Mouse (Mus musculus): ENCODE data around the gene Rgl1. TPM values are rescaled to one million over a fixed set of nuclear protein-coding genes. Genes with fewer than 3 reads are reported as not detected.

The Rgl1 gene
- polyA plus RNA-seq, 1 experiment = 3.3 TPM

DNA sequence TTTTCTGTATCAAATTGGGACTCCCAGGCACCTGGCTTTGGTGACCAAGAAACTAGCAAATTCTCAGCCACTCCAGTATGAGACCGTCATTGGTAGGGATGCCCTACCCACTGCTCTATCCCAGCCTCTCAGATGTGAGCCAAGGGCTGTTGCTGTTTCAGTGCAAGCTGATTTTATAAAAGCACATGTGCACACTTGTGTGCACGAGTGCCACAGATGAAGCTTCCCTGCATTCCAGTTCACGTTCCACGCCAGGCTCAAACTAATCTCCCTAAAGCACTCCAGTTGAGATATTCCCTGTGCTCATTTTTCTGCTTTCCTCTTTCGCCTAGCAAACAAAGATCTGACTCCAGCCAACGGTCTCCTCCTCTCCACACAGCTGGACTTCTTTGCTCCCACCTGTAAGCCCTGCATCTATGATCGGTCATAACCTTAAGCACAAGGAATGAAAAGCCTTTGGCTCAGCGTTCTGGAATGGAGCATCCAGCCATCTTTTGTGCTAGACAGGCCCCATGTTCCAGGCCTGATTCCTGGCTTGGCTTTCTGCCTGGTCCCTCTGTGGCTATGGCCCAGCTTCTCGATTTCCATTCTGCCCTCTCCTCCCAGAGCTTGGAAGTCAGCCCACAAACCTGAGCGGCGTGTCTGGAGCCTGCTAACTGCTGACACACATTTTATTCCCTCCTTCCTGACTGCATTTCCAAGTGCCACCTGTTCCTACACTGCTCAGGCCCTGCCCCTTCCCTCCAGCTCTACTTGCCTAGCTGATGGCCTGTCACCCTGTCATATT lies 125.8 kb downstream of the Rgl1 start:
- Histone ChIP-seq H3K4me1 (ENCODE audit: control insufficient read depth, insufficient read depth, insufficient read length, low read length) (no peaks in the 10 kb centered on the region), H3K27ac (ENCODE audit: insufficient read depth, low read depth, low read length) (no peak overlapping the region), H3K27me3 (ENCODE audit: control insufficient read depth, insufficient read depth, low read length) (no peaks in the 10 kb centered on the region), H3K4me3 (ENCODE audit: low read depth, low read length) (no peak overlapping the region), H3K36me3 (ENCODE audit: control insufficient read depth, insufficient read depth, low read length) (no peaks in the 10 kb centered on the region)
- no peak for TF ChIP-seq CTCF (IDR thresholded peaks at IDR 0.05; ENCODE audit: extremely low read depth, insufficient read length, insufficient replicate concordance, low read depth, low read length)
- TF ChIP-seq POLR2A (IDR thresholded peaks at IDR 0.05; ENCODE audit: low read depth, low read length) = no peak
- WGBS = 56% methylated on average over 11 of the region's 11 CpGs

DNA sequence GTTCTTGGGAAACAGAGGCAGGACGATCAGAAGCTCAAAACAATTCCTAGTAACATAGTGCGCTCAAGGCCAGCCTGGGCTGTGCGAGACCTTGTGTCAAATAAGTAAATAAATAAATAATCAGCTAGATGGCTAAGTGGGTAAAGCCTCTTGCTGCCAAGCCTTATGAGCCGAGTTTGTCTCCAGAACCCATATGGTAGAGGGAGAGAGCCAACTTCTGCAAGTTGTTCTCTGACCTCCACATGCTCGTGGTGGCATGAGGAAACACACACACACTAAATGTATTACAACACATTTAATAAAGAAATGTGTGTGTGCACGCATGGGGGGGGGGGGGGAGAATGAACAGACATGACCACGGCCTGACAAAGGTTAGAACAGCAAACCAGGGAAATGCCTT lies 126.8 kb downstream of the Rgl1 start:
- Histone ChIP-seq H3K27me3 (ENCODE audit: control insufficient read depth, insufficient read depth, low read length) (no peaks in the 10 kb centered on the region), H3K27ac (ENCODE audit: insufficient read depth, low read depth, low read length) (no peak overlapping the region), H3K4me1 (ENCODE audit: control insufficient read depth, insufficient read depth, insufficient read length, low read length) (no peaks in the 10 kb centered on the region), H3K36me3 (ENCODE audit: control insufficient read depth, insufficient read depth, low read length) (no peaks in the 10 kb centered on the region), H3K4me3 (ENCODE audit: low read depth, low read length) (no peak overlapping the region)
- 80% methylated on average over 7 of the region's 7 CpGs for WGBS
- TF ChIP-seq CTCF (IDR thresholded peaks at IDR 0.05; ENCODE audit: extremely low read depth, insufficient read length, insufficient replicate concordance, low read depth, low read length) (no peak), POLR2A (IDR thresholded peaks at IDR 0.05; ENCODE audit: low read depth, low read length) (no peak)

GRCm38 (mm10) chr1:152634638-152635037 lies 131.5 kb downstream of the Rgl1 start:
- Histone ChIP-seq H3K27ac (ENCODE audit: insufficient read depth, low read depth, low read length) (no peak overlapping the region; the same call in 1 of the 2 replicates), H3K27me3 (ENCODE audit: control insufficient read depth, insufficient read depth, low read length) (no peaks in the 10 kb centered on the region), H3K36me3 (ENCODE audit: control insufficient read depth, insufficient read depth, low read length) (no peaks in the 10 kb centered on the region), H3K4me1 (ENCODE audit: control insufficient read depth, insufficient read depth, insufficient read length, low read length) (no peaks in the 10 kb centered on the region), H3K4me3 (ENCODE audit: low read depth, low read length) (no peak overlapping the region)
- 71% methylated on average over 5 of the region's 5 CpGs for WGBS
- TF ChIP-seq CTCF (IDR thresholded peaks at IDR 0.05; ENCODE audit: extremely low read depth, insufficient read length, insufficient replicate concordance, low read depth, low read length) (no peak), POLR2A (IDR thresholded peaks at IDR 0.05; ENCODE audit: low read depth, low read length) (no peak)

DNA sequence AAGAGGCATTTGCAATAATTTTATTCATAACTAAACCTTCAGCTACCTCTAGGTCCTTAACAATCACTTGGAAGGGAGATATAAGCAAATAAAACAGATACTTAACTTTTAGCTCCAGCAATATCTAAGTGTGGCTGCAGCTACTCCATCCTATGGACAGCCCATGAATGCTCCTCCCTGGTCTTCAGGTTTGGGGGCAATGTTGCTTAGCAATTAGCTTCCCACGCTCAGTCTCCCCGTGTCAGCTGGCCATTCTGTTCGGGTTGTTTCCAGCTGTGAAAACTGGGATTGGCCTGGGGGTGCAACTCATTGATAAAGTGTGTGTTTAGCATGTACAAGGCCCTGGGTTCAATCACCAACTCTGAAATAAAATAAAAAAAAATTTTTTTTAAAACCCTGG lies 136.4 kb downstream of the Rgl1 start:
- Histone ChIP-seq H3K27ac (ENCODE audit: insufficient read depth, low read depth, low read length) (no peak overlapping the region), H3K36me3 (ENCODE audit: control insufficient read depth, insufficient read depth, low read length) (no peaks in the 10 kb centered on the region), H3K4me3 (ENCODE audit: low read depth, low read length) (no peak overlapping the region), H3K27me3 (ENCODE audit: control insufficient read depth, insufficient read depth, low read length) (peaks cover 4% of the 10 kb centered on the region; the same call in 1 of the 2 replicates), H3K4me1 (ENCODE audit: control insufficient read depth, insufficient read depth, insufficient read length, low read length) (no peaks in the 10 kb centered on the region)
- no peak for TF ChIP-seq CTCF (IDR thresholded peaks at IDR 0.05; ENCODE audit: extremely low read depth, insufficient read length, insufficient replicate concordance, low read depth, low read length)
- no peak for TF ChIP-seq POLR2A (IDR thresholded peaks at IDR 0.05; ENCODE audit: low read depth, low read length)
- 87% methylated on average over 3 of the region's 3 CpGs for WGBS

GRCm38 (mm10) chr1:152625651-152626050 lies 140.5 kb downstream of the Rgl1 start:
- no peak overlapping the region for H3K4me3 ChIP-seq (ENCODE audit: low read depth, low read length)
- H3K27me3 ChIP-seq (ENCODE audit: control insufficient read depth, insufficient read depth, low read length) = peaks cover 11% of the 10 kb centered on the region
- no peaks in the 10 kb centered on the region for H3K4me1 ChIP-seq (ENCODE audit: control insufficient read depth, insufficient read depth, insufficient read length, low read length)
- TF ChIP-seq POLR2A (IDR thresholded peaks at IDR 0.05; ENCODE audit: low read depth, low read length) = no peak
- no peak for TF ChIP-seq CTCF (IDR thresholded peaks at IDR 0.05; ENCODE audit: extremely low read depth, insufficient read length, insufficient replicate concordance, low read depth, low read length)
- no peak overlapping the region for H3K27ac ChIP-seq (ENCODE audit: insufficient read depth, low read depth, low read length)
- no peaks in the 10 kb centered on the region for H3K36me3 ChIP-seq (ENCODE audit: control insufficient read depth, insufficient read depth, low read length)

- Histone ChIP-seq H3K4me3 (ENCODE audit: low read depth, low read length) (peak overlapping the region; percentile 73), H3K27me3 (ENCODE audit: control insufficient read depth, insufficient read depth, low read length) (peaks cover 11% of the 10 kb centered on the region), H3K27ac (ENCODE audit: insufficient read depth, low read depth, low read length) (peak overlapping the region; percentile 70), H3K4me1 (ENCODE audit: control insufficient read depth, insufficient read depth, insufficient read length, low read length) (no peaks in the 10 kb centered on the region), H3K36me3 (ENCODE audit: control insufficient read depth, insufficient read depth, low read length) (no peaks in the 10 kb centered on the region)
- WGBS = 1% methylated on average over 61 of the region's 61 CpGs
- no peak for TF ChIP-seq POLR2A (IDR thresholded peaks at IDR 0.05; ENCODE audit: low read depth, low read length)
- TF ChIP-seq CTCF (IDR thresholded peaks at IDR 0.05; ENCODE audit: extremely low read depth, insufficient read length, insufficient replicate concordance, low read depth, low read length) = no peak
These were observed 141.3 kb downstream of the Rgl1 start for GRCm38 (mm10) chr1:152624644-152625454.
